Mouse (Mus musculus) embryonic facial prominence, embryonic 13.5 days (tissue): ENCODE measurements around the gene Vac14. TPM values are rescaled to one million over a fixed set of nuclear protein-coding genes. Genes with fewer than 3 reads are reported as not detected.

Experiments
- ATAC-seq: fragments of 200-750 bp; cut with Nextera tagmentation; 2 replicates; pipeline ENCODE4 v1.8.0; 2017; ENCODE audit warnings: low read depth; ENCODE audit not compliant: insufficient number of reproducible peaks, insufficient read depth, low FRiP score, low TSS enrichment
- H3K27ac ChIP-seq: fragments of 300-500 bp; sonication (generic); 2 replicates; pipeline ENCODE4 v1.5.1; 2015; ENCODE audit warnings: moderate library complexity, mild to moderate bottlenecking, inconsistent platforms
- H3K27me3 ChIP-seq: fragments of 300-500 bp; sonication (generic); 2 replicates; pipeline ENCODE4 v1.6.1; 2015; ENCODE audit warnings: mild to moderate bottlenecking, inconsistent platforms
- H3K36me3 ChIP-seq: fragments of 300-500 bp; sonication (generic); 2 replicates; pipeline ENCODE4 v1.6.1; 2015; ENCODE audit warnings: mild to moderate bottlenecking, inconsistent platforms
- H3K4me1 ChIP-seq: fragments of 300-500 bp; sonication (generic); 2 replicates; pipeline ENCODE4 v1.6.1; 2015; ENCODE audit warnings: inconsistent platforms
- H3K4me2 ChIP-seq: fragments of 300-500 bp; sonication (generic); 2 replicates; pipeline ENCODE4 v1.6.1; 2015; ENCODE audit warnings: moderate library complexity, mild to moderate bottlenecking, inconsistent platforms
- H3K4me3 ChIP-seq: fragments of 300-500 bp; sonication (generic); 2 replicates; pipeline ENCODE4 v1.5.1; 2015; ENCODE audit warnings: mild to moderate bottlenecking, inconsistent platforms
- H3K9ac ChIP-seq: fragments of 300-500 bp; sonication (generic); 2 replicates; pipeline ENCODE4 v1.6.1; 2015; ENCODE audit warnings: mild to moderate bottlenecking, inconsistent platforms
- H3K9me3 ChIP-seq: fragments of 300-500 bp; sonication (generic); 2 replicates; pipeline ENCODE4 v1.6.1; 2016; ENCODE audit warnings: inconsistent platforms
- WGBS: fragments of 180-500 bp; shearing (Covaris S2); methylation state at CpG from one replicate; pipeline ENCODE4 v1.1.7; 2015; ENCODE audit warnings: mixed read lengths; 5-methylcytosine and 5-hydroxymethylcytosine counted together
- polyA plus RNA-seq: library from polyadenylated mRNA; unstranded; fragments of >200 nt; fragmentation: Nextera tagmentation; extraction: Ambion mirVana; gene quantifications from 2 replicates; pipeline ENCODE4 v1.2.1, GENCODE M21; 2015

Gene Vac14
- polyA plus RNA-seq, 1 experiment from 2014 or later: 19.8 TPM

- ATAC-seq: no peak
- no peaks in the 10 kb centered on the region for H3K27me3 ChIP-seq
- H3K27ac ChIP-seq: peak overlapping the region; percentile 92; the same call in 1 of the 2 replicates
- no peak overlapping the region for H3K4me3 ChIP-seq
- H3K9me3 ChIP-seq: no peaks in the 10 kb centered on the region
- H3K9ac ChIP-seq: no peak overlapping the region
- WGBS: 92% methylated on average over 3 of the region's 3 CpGs
- H3K36me3 ChIP-seq: peaks cover 9% of the 10 kb centered on the region
- H3K4me1 ChIP-seq: peaks cover 71% of the 10 kb centered on the region
- H3K4me2 ChIP-seq: no peak overlapping the region
Measured at GRCm38 (mm10) chr8:110706288-110706870, 88.0 kb downstream of the Vac14 start.

- Histone ChIP-seq H3K27ac (no peak overlapping the region), H3K9ac (no peak overlapping the region), H3K4me3 (no peak overlapping the region), H3K4me1 (peaks cover 55% of the 10 kb centered on the region), H3K27me3 (no peaks in the 10 kb centered on the region), H3K9me3 (no peaks in the 10 kb centered on the region), H3K4me2 (no peak overlapping the region), H3K36me3 (peaks cover 30% of the 10 kb centered on the region)
- ATAC-seq: no peak
- 90% methylated on average over 11 of the region's 11 CpGs for WGBS
Measured at GRCm38 (mm10) chr8:110708429-110708828, 90.0 kb downstream of the Vac14 start.

GRCm38 (mm10) chr8:110710593-110710992 lies 92.2 kb downstream of the Vac14 start:
- no peak overlapping the region for H3K4me3 ChIP-seq
- ATAC-seq: no peak
- H3K27ac ChIP-seq: peak overlapping the region; percentile 73
- WGBS: 53% methylated on average over 3 of the region's 3 CpGs
- peaks cover 47% of the 10 kb centered on the region for H3K4me1 ChIP-seq
- no peak overlapping the region for H3K9ac ChIP-seq
- no peaks in the 10 kb centered on the region for H3K27me3 ChIP-seq
- H3K4me2 ChIP-seq: no peak overlapping the region
- H3K36me3 ChIP-seq: peaks cover 37% of the 10 kb centered on the region
- no peaks in the 10 kb centered on the region for H3K9me3 ChIP-seq

- no peaks in the 10 kb centered on the region for H3K27me3 ChIP-seq
- H3K9me3 ChIP-seq: no peaks in the 10 kb centered on the region
- H3K9ac ChIP-seq: no peak overlapping the region
- WGBS: 71% methylated on average over 13 of the region's 13 CpGs
- H3K4me2 ChIP-seq: no peak overlapping the region
- ATAC-seq: no peak
- H3K4me1 ChIP-seq: peaks cover 47% of the 10 kb centered on the region
- H3K36me3 ChIP-seq: peaks cover 37% of the 10 kb centered on the region
- peak overlapping the region; percentile 73 for H3K27ac ChIP-seq
- H3K4me3 ChIP-seq: no peak overlapping the region
Measured at GRCm38 (mm10) chr8:110711271-110711934, 93.0 kb downstream of the Vac14 start.

- Histone ChIP-seq H3K4me2 (no peak overlapping the region), H3K27me3 (no peaks in the 10 kb centered on the region), H3K27ac (no peak overlapping the region), H3K4me1 (peaks cover 60% of the 10 kb centered on the region), H3K36me3 (peaks cover 37% of the 10 kb centered on the region), H3K4me3 (no peak overlapping the region), H3K9ac (no peak overlapping the region), H3K9me3 (no peaks in the 10 kb centered on the region)
- no peak for ATAC-seq
- 86% methylated on average over 7 of the region's 7 CpGs for WGBS
Measured at GRCm38 (mm10) chr8:110713073-110713472, 94.7 kb downstream of the Vac14 start.

GRCm38 (mm10) chr8:110714827-110715519 lies 96.6 kb downstream of the Vac14 start:
- H3K4me3 ChIP-seq: no peak overlapping the region
- WGBS: 77% methylated on average over 15 of the region's 15 CpGs
- ATAC-seq: no peak
- H3K36me3 ChIP-seq: peaks cover 37% of the 10 kb centered on the region
- H3K4me2 ChIP-seq: no peak overlapping the region
- H3K27ac ChIP-seq: peak overlapping the region; percentile 90
- peaks cover 68% of the 10 kb centered on the region for H3K4me1 ChIP-seq
- no peaks in the 10 kb centered on the region for H3K9me3 ChIP-seq
- H3K27me3 ChIP-seq: no peaks in the 10 kb centered on the region
- H3K9ac ChIP-seq: peak overlapping the region; percentile 33

- Histone ChIP-seq H3K27ac (peak overlapping the region; percentile 90), H3K9me3 (no peaks in the 10 kb centered on the region), H3K36me3 (peaks cover 29% of the 10 kb centered on the region), H3K4me1 (peaks cover 73% of the 10 kb centered on the region), H3K4me3 (no peak overlapping the region), H3K9ac (0 out of 2 replicates have a peak overlapping the region, but pooled peaks have one; percentile 47), H3K4me2 (0 out of 2 replicates have a peak overlapping the region, but pooled peaks have one; percentile 9), H3K27me3 (no peaks in the 10 kb centered on the region)
- peak; percentile 48; the same call in 1 of the 2 replicates for ATAC-seq
- 42% methylated on average over 4 of the region's 4 CpGs for WGBS
Measured at GRCm38 (mm10) chr8:110716075-110716474, 97.7 kb downstream of the Vac14 start.

- Histone ChIP-seq H3K4me3 (no peak overlapping the region), H3K4me2 (no peak overlapping the region), H3K27me3 (no peaks in the 10 kb centered on the region), H3K9ac (peak overlapping the region; percentile 47; the same call in 1 of the 2 replicates), H3K4me1 (peaks cover 74% of the 10 kb centered on the region), H3K9me3 (no peaks in the 10 kb centered on the region), H3K27ac (peak overlapping the region; percentile 90), H3K36me3 (peaks cover 20% of the 10 kb centered on the region)
- ATAC-seq: no peak
- WGBS: 43% methylated on average over 7 of the region's 7 CpGs
Measured at GRCm38 (mm10) chr8:110717131-110717530, 98.7 kb downstream of the Vac14 start.

- Histone ChIP-seq H3K9ac (0 out of 2 replicates have a peak overlapping the region, but pooled peaks have one; percentile 11), H3K36me3 (peaks cover 9% of the 10 kb centered on the region)
- WGBS: 85% methylated on average over 8 of the region's 8 CpGs
Measured at GRCm38 (mm10) chr8:110718209-110718968, 100.0 kb downstream of the Vac14 start.

GRCm38 (mm10) chr8:110718969-110719670 lies 100.7 kb downstream of the Vac14 start:
- H3K4me3 ChIP-seq: no peak overlapping the region
- peaks cover 89% of the 10 kb centered on the region for H3K4me1 ChIP-seq
- peak overlapping the region; percentile 91 for H3K27ac ChIP-seq
- no peaks in the 10 kb centered on the region for H3K27me3 ChIP-seq
- H3K9ac ChIP-seq: peak overlapping the region; percentile 54; the same call in 1 of the 2 replicates
- peaks cover 7% of the 10 kb centered on the region for H3K36me3 ChIP-seq
- no peak for ATAC-seq
- H3K4me2 ChIP-seq: no peak overlapping the region
- WGBS: 27% methylated on average over 12 of the region's 12 CpGs
- no peaks in the 10 kb centered on the region for H3K9me3 ChIP-seq

More at GRCm38 (mm10) chr8:110718209-110718968, 100.0 kb downstream of the Vac14 start:
- no peaks in the 10 kb centered on the region for H3K27me3 ChIP-seq
- peak overlapping the region; percentile 91 for H3K27ac ChIP-seq
- no peak overlapping the region for H3K4me3 ChIP-seq
- ATAC-seq: no peak
- H3K4me1 ChIP-seq: peaks cover 82% of the 10 kb centered on the region
- H3K4me2 ChIP-seq: no peak overlapping the region
- H3K9me3 ChIP-seq: no peaks in the 10 kb centered on the region
